Mouse (Mus musculus) midbrain, postnatal 0 days (tissue): Measurements from ENCODE around the gene B4galt5. TPM values are rescaled to one million over a fixed set of nuclear protein-coding genes. Genes with fewer than 3 reads are reported as not detected.

Experiments
- ATAC-seq: fragments of 200-750 bp; cut with Nextera tagmentation; 2 replicates; pipeline ENCODE4 v1.8.0; 2017; ENCODE audit warnings: moderate number of reproducible peaks, mild to moderate bottlenecking, moderate TSS enrichment, moderate library complexity; ENCODE audit not compliant: low FRiP score
- DNase-seq: peaks from one replicate; pipeline ENCODE4 v3.0.0-alpha.2; 2015; ENCODE audit warnings: low spot score
- H3K27ac ChIP-seq: fragments of 300-500 bp; sonication (generic); 2 replicates; pipeline ENCODE4 v1.5.1; 2014; ENCODE audit warnings: low read depth, mild to moderate bottlenecking, low read length, mixed read lengths
- H3K27me3 ChIP-seq: fragments of 300-500 bp; sonication (generic); 2 replicates; pipeline ENCODE4 v1.6.1; 2014; ENCODE audit warnings: low read length, control low read depth, mixed read lengths; ENCODE audit not compliant: insufficient read depth
- H3K36me3 ChIP-seq: fragments of 300-500 bp; sonication (generic); 2 replicates; pipeline ENCODE4 v1.6.1; 2014; ENCODE audit warnings: low read length, control low read depth, mixed read lengths; ENCODE audit not compliant: insufficient read depth
- H3K4me1 ChIP-seq: fragments of 300-500 bp; sonication (generic); 2 replicates; pipeline ENCODE4 v1.6.1; 2014; ENCODE audit warnings: mild to moderate bottlenecking, control low read depth, antibody characterized with exemption, low read length, mixed read lengths; ENCODE audit not compliant: insufficient read depth
- H3K4me2 ChIP-seq: fragments of 300-500 bp; sonication (generic); 2 replicates; pipeline ENCODE4 v1.6.1; 2014; ENCODE audit warnings: low read depth, mild to moderate bottlenecking, low read length, mixed read lengths; ENCODE audit not compliant: poor library complexity, severe bottlenecking
- H3K4me3 ChIP-seq: fragments of 300-500 bp; sonication (generic); 2 replicates; pipeline ENCODE4 v1.5.1; 2014; ENCODE audit warnings: low read depth, mild to moderate bottlenecking, low read length, moderate library complexity
- H3K9ac ChIP-seq: fragments of 300-500 bp; sonication (generic); replicated peaks from 2 replicates; pipeline ENCODE4 v1.6.1; 2014; ENCODE audit warnings: mild to moderate bottlenecking, low read length, moderate library complexity, mixed read lengths; ENCODE audit not compliant: poor library complexity, severe bottlenecking
- H3K9me3 ChIP-seq: fragments of 300-500 bp; sonication (generic); 2 replicates; pipeline ENCODE4 v1.6.1; 2016; ENCODE audit warnings: low read length, control low read depth
- CTCF ChIP-seq: IDR thresholded peaks from 2 replicates; pipeline ENCODE4 v1.5.1; 2016; ENCODE audit warnings: antibody characterized with exemption, mild to moderate bottlenecking
- WGBS: fragments of 180-500 bp; shearing (Covaris S2); extraction: QIAGEN DNeasy Blood & Tissue Kit; methylation state at CpG from one replicate; pipeline ENCODE4 v1.1.7; 2014; 5-methylcytosine and 5-hydroxymethylcytosine counted together
- polyA plus RNA-seq: library from polyadenylated mRNA; unstranded; fragments of >200 nt; fragmentation: Nextera tagmentation; extraction: Ambion mirVana; gene quantifications from 2 replicates; pipeline ENCODE4 v1.2.1, GENCODE M21; 2015
- total RNA-seq: library from RNA; depleted of rRNA; stranded (reverse); fragments of >200 nt; gene quantifications from 2 replicates; pipeline ENCODE4 v1.2.3, GENCODE M21; 2014

Gene B4galt5
- total and polyA plus RNA-seq, 2 experiments from 2014 or later, result 35.6 to 88.3 TPM

DNA sequence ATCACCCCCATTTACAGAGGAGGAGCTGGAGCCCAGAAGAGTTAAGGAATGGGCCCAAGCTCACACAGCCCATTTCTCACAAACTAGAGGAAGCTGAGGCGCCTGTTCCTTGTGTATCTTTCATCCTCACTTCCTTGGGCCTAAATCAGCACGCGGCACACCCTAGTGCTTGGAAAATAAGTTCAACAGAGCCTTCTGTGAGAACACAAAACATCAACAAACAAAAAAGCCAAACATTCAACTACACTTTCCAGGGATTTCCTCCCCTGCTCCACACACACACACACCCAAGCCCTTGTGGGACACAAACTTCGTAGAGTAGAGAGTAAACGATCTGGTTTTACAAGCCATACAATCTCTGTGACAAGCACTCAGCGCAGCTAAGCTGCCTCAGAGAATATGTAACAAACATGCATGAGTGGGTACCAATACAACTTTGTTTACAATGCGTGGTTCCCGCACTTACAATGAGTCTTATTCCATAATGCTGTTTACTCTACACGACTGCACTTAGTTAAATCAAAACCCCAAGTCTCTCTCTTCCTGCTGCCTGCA lies 5.7 kb upstream of the B4galt5 start:
- Histone ChIP-seq H3K4me3 (no peak overlapping the region), H3K36me3 (no peaks in the 10 kb centered on the region), H3K4me1 (peaks cover 4% of the 10 kb centered on the region; the same call in 1 of the 2 replicates), H3K9ac (no peak overlapping the region), H3K4me2 (no peak overlapping the region), H3K27me3 (no peaks in the 10 kb centered on the region), H3K27ac (no peak overlapping the region), H3K9me3 (no peaks in the 10 kb centered on the region)
- WGBS, result 72% methylated on average over 9 of the region's 9 CpGs
- TF ChIP-seq CTCF, result no peak
- no peak for ATAC-seq
- no peak for DNase-seq

DNA sequence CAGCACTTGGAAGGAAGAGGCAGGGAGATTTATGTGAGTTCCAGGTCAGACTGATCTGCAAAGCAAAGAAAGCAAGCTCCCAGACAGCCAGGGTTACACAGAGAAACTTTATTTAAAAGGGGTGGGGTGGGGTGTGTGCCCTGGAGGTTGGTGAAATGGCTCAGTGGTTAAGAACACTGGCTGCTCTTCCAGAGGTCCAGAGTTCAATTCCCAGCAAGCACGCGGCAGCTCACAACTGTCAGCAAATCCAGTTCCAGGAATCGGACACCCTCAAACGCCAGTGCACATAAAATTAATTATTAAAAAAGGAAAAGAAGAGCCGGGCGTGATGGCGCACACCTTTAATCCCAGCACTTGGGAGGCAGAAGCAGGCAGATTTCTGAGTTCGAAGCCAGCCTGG lies 5.1 kb upstream of the B4galt5 start:
- no peak overlapping the region for H3K27ac ChIP-seq
- 89% methylated on average over 8 of the region's 8 CpGs for WGBS
- H3K9ac ChIP-seq, result no peak overlapping the region
- peaks cover 4% of the 10 kb centered on the region; the same call in 1 of the 2 replicates for H3K4me1 ChIP-seq
- TF ChIP-seq CTCF, result no peak
- H3K4me2 ChIP-seq, result no peak overlapping the region
- no peaks in the 10 kb centered on the region for H3K27me3 ChIP-seq
- no peaks in the 10 kb centered on the region for H3K9me3 ChIP-seq
- H3K4me3 ChIP-seq, result no peak overlapping the region
- H3K36me3 ChIP-seq, result no peaks in the 10 kb centered on the region
- ATAC-seq, result no peak
- no peak for DNase-seq

- ATAC-seq, result no peak
- H3K4me3 ChIP-seq, result no peak overlapping the region
- no peak for TF ChIP-seq CTCF
- no peaks in the 10 kb centered on the region for H3K9me3 ChIP-seq
- H3K36me3 ChIP-seq, result no peaks in the 10 kb centered on the region
- 85% methylated on average over 6 of the region's 6 CpGs for WGBS
- no peak overlapping the region for H3K4me2 ChIP-seq
- H3K27me3 ChIP-seq, result no peaks in the 10 kb centered on the region
- no peak for DNase-seq
- no peak overlapping the region for H3K9ac ChIP-seq
- no peak overlapping the region for H3K27ac ChIP-seq
- H3K4me1 ChIP-seq, result peaks cover 4% of the 10 kb centered on the region; the same call in 1 of the 2 replicates
Measured at GRCm38 (mm10) chr2:167352496-167352895, 3.5 kb upstream of the B4galt5 start.

DNA sequence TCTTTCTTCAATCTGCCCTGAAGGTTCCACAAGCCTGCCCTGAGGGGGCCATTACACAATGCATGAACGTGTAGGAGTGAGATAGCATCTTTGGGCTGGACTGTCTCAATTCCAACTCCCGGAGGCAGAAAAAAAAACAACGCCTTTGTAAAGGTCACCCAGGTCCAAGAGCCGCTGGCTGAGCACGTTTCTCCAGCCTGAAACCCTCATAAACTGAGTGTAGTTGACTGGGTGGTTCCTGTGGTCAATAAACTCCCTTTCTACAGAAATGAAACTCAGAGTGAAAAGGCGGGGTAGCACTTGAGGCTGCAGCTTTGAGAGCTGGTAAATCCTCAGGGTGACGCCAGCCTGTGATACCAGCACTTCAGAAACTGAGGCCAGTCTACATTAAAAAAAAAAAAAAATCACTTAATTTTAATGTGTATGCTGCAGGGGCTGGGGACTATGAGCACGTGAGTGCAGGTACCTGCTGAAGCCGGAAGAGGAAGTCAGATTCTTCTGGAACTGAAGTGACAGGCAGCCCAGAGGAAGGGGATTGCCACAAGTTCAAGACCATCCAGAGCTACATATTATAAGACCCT lies 2.5 kb upstream of the B4galt5 start:
- ATAC-seq (no peak), DNase-seq (no peak)
- Histone ChIP-seq H3K4me1 (peaks cover 4% of the 10 kb centered on the region; the same call in 1 of the 2 replicates), H3K27ac (no peak overlapping the region), H3K9ac (no peak overlapping the region), H3K36me3 (no peaks in the 10 kb centered on the region), H3K27me3 (no peaks in the 10 kb centered on the region), H3K4me3 (no peak overlapping the region), H3K9me3 (no peaks in the 10 kb centered on the region), H3K4me2 (no peak overlapping the region)
- 68% methylated on average over 9 of the region's 9 CpGs for WGBS
- no peak for TF ChIP-seq CTCF

GRCm38 (mm10) chr2:167350126-167350650 lies 1.2 kb upstream of the B4galt5 start:
- peak overlapping the region; percentile 81 for H3K27ac ChIP-seq
- peak overlapping the region; percentile 86; the same call in 1 of the 2 replicates for H3K4me3 ChIP-seq
- no peaks in the 10 kb centered on the region for H3K36me3 ChIP-seq
- peak overlapping the region; percentile 85 for H3K4me2 ChIP-seq
- ATAC-seq (no peak), DNase-seq (no peak)
- no peaks in the 10 kb centered on the region for H3K27me3 ChIP-seq
- peak overlapping the region; percentile 89 for H3K9ac ChIP-seq
- no peaks in the 10 kb centered on the region for H3K9me3 ChIP-seq
- TF ChIP-seq CTCF, result no peak
- H3K4me1 ChIP-seq, result peaks cover 4% of the 10 kb centered on the region; the same call in 1 of the 2 replicates
- 56% methylated on average over 8 of the region's 8 CpGs for WGBS

- DNase-seq, result peak; percentile 96
- Histone ChIP-seq H3K27ac (peak overlapping the region; percentile 81), H3K27me3 (no peaks in the 10 kb centered on the region), H3K36me3 (no peaks in the 10 kb centered on the region), H3K9ac (peak overlapping the region; percentile 89), H3K4me1 (peaks cover 4% of the 10 kb centered on the region; the same call in 1 of the 2 replicates), H3K4me3 (peak overlapping the region; percentile 86), H3K4me2 (peak overlapping the region; percentile 85), H3K9me3 (no peaks in the 10 kb centered on the region)
- TF ChIP-seq CTCF, result peak; percentile 5; the same call in 1 of the 2 replicates
- peak; percentile 95 for ATAC-seq
- under 1% methylated on average over 36 of the region's 50 CpGs for WGBS
Measured at GRCm38 (mm10) chr2:167349283-167349936, 427 bp upstream of the B4galt5 start.
